Mouse (Mus musculus): ENCODE data around the gene Ackr4.

Ackr4 gene

GRCm38 (mm10) chr9:104104986-104105385 is 21.7 kb downstream of the Ackr4 start:
- DNase-seq = no peak

GRCm38 (mm10) chr9:104102901-104103300 is 23.8 kb downstream of the Ackr4 start:
- DNase-seq = no peak

GRCm38 (mm10) chr9:104102301-104102700 is 24.4 kb downstream of the Ackr4 start:
- DNase-seq = no peak

GRCm38 (mm10) chr9:104101458-104101857 is 25.3 kb downstream of the Ackr4 start:
- peak; percentile 38 for DNase-seq

- DNase-seq = peak; percentile 43
Observed at GRCm38 (mm10) chr9:104100822-104101221, 25.9 kb downstream of the Ackr4 start.

- DNase-seq = no peak
Observed at GRCm38 (mm10) chr9:104099060-104099459, 27.7 kb downstream of the Ackr4 start.

- DNase-seq = no peak
Observed at GRCm38 (mm10) chr9:104098256-104098655, 28.5 kb downstream of the Ackr4 start.

- no peak for DNase-seq
Observed at GRCm38 (mm10) chr9:104092945-104093344, 33.8 kb downstream of the Ackr4 start.

GRCm38 (mm10) chr9:104088555-104088954 is 38.2 kb downstream of the Ackr4 start:
- peak; percentile 51 for DNase-seq

GRCm38 (mm10) chr9:104085730-104086429 is 40.9 kb downstream of the Ackr4 start:
- no peak for DNase-seq

GRCm38 (mm10) chr9:104080038-104080437 is 46.7 kb downstream of the Ackr4 start:
- no peak for DNase-seq

GRCm38 (mm10) chr9:104079379-104079778 is 47.4 kb downstream of the Ackr4 start:
- peak; percentile 63 for DNase-seq

- DNase-seq = no peak
Observed at GRCm38 (mm10) chr9:104078780-104079179, 48.0 kb downstream of the Ackr4 start.

GRCm38 (mm10) chr9:104075808-104076207 is 50.9 kb downstream of the Ackr4 start:
- DNase-seq = no peak

- DNase-seq = no peak
Observed at GRCm38 (mm10) chr9:104070863-104071604, 55.7 kb downstream of the Ackr4 start.

GRCm38 (mm10) chr9:104070241-104070640 is 56.5 kb downstream of the Ackr4 start:
- no peak for DNase-seq

- no peak for DNase-seq
Observed at GRCm38 (mm10) chr9:104064571-104064970, 62.2 kb downstream of the Ackr4 start.

GRCm38 (mm10) chr9:104063244-104063961 is 63.3 kb downstream of the Ackr4 start, which contains the start of gene Acad11:
Gene Acad11 (plus strand): TSS chr9:104063377.
- peak; percentile 89 for DNase-seq

GRCm38 (mm10) chr9:104062430-104063243 is 64.1 kb downstream of the Ackr4 start, which contains the start of gene Uba5:
Gene Uba5 (minus strand): TSS chr9:104063134.
- DNase-seq = peak; percentile 88

GRCm38 (mm10) chr9:104051028-104051427 is 75.7 kb downstream of the Ackr4 start:
- no peak for DNase-seq

- DNase-seq = no peak
Observed at GRCm38 (mm10) chr9:104043676-104044075, 83.1 kb downstream of the Ackr4 start.

- no peak for DNase-seq
Observed at GRCm38 (mm10) chr9:104040362-104040761, 86.4 kb downstream of the Ackr4 start, which contains the start of gene Gm28305. Gene Gm28305 (plus strand): TSS chr9:104040662.

Measured in kidney, postnatal 10 days (tissue).